Mouse (Mus musculus): ENCODE measurements around the gene Rlf.

The Rlf gene

GRCm38 (mm10) chr4:121163501-121164030, 51.3 kb downstream of the Rlf start:
- DNase-seq: peak; percentile 21 to 41

- no peak for DNase-seq
These were observed 105.8 kb downstream of the Rlf start, which contains the start of gene Tmco2 for GRCm38 (mm10) chr4:121109126-121109525. Tmco2 (minus strand) TSS chr4:121109226.

GRCm38 (mm10) chr4:121103304-121103703, 111.6 kb downstream of the Rlf start:
- DNase-seq: no peak

GRCm38 (mm10) chr4:121097650-121098378, 117.1 kb downstream of the Rlf start, which contains the start of gene Zmpste24:
Zmpste24 (minus strand) TSS chr4:121098241.
- DNase-seq: peak; percentile 79 to 89

Measured in kidney, adult 8-10 months (tissue).